Mouse (Mus musculus): Measurements from ENCODE around the gene Reg3d. TPM values are rescaled to one million over a fixed set of nuclear protein-coding genes. Genes with fewer than 3 reads are reported as not detected.
A peak's percentile ranks its signal among the peaks of the same experiment; 100 is the strongest.

The Reg3d gene
- polyA plus RNA-seq, 1 experiment from 2014 or later, result not detected

GRCm38 (mm10) chr6:78370357-78370756 is 8.3 kb downstream of the Reg3d start, which contains the start of gene Reg3b:
Gene Reg3b, plus strand, starts transcription at chr6:78370657.
- WGBS, result 59% methylated on average over 2 of the region's 2 CpGs
- no peak for TF ChIP-seq CTCF (IDR thresholded peaks at IDR 0.05; ENCODE audit: low read depth)
- TF ChIP-seq EP300 (optimal IDR thresholded peaks at IDR 0.05), result no peak
- DNase-seq (ENCODE audit: low spot score), result no peak

GRCm38 (mm10) chr6:78361971-78362563 is 16.6 kb downstream of the Reg3d start:
- Histone ChIP-seq H3K27ac (replicated peaks) (no peak overlapping the region), H3K9me3 (ENCODE audit: control insufficient read depth, low read length) (no peaks in the 10 kb centered on the region), H3K4me2 (replicated peaks; ENCODE audit: low read depth) (no peak overlapping the region), H3K36me3 (ENCODE audit: control insufficient read depth, insufficient read depth, low read length) (no peaks in the 10 kb centered on the region), H3K4me1 (replicated peaks; ENCODE audit: control insufficient read depth, insufficient read depth) (no peaks in the 10 kb centered on the region), H3K27me3 (ENCODE audit: control insufficient read depth, insufficient read depth, low read length) (no peaks in the 10 kb centered on the region), H3K4me3 (ENCODE audit: low read depth, low read length) (no peak overlapping the region), H3K9ac (ENCODE audit: low read length) (no peak overlapping the region)
- TF ChIP-seq CTCF (IDR thresholded peaks at IDR 0.05; ENCODE audit: low read depth) (no peak), EP300 (optimal IDR thresholded peaks at IDR 0.05) (no peak)
- no peak for DNase-seq (ENCODE audit: low spot score)
- no peak for ATAC-seq (ENCODE audit: low FRiP score, low TSS enrichment)
- WGBS, result 61% methylated on average over 2 of the region's 2 CpGs

More at GRCm38 (mm10) chr6:78370357-78370756, 8.3 kb downstream of the Reg3d start, which contains the start of gene Reg3b:
- no peak within 1 kb of the TSS for H3K27ac ChIP-seq (replicated peaks)
- H3K9ac ChIP-seq (ENCODE audit: low read length), result no peak within 1 kb of the TSS
- H3K4me2 ChIP-seq (replicated peaks; ENCODE audit: low read depth), result no peak within 1 kb of the TSS
- H3K4me3 ChIP-seq (ENCODE audit: low read depth, low read length), result no peak within 1 kb of the TSS
- no peaks in the 10 kb centered on the region for H3K9me3 ChIP-seq (ENCODE audit: control insufficient read depth, low read length)
- H3K4me1 ChIP-seq (replicated peaks; ENCODE audit: control insufficient read depth, insufficient read depth), result no peaks in the 10 kb centered on the region
- H3K27me3 ChIP-seq (ENCODE audit: control insufficient read depth, insufficient read depth, low read length), result no peaks in the 10 kb centered on the region
- no peak for ATAC-seq (ENCODE audit: low FRiP score, low TSS enrichment)
- H3K36me3 ChIP-seq (ENCODE audit: control insufficient read depth, insufficient read depth, low read length), result no peaks in the 10 kb centered on the region

- no peaks in the 10 kb centered on the region for H3K9me3 ChIP-seq (ENCODE audit: control insufficient read depth, low read length)
- H3K9ac ChIP-seq (ENCODE audit: low read length), result no peak overlapping the region
- H3K4me1 ChIP-seq (replicated peaks; ENCODE audit: control insufficient read depth, insufficient read depth), result no peaks in the 10 kb centered on the region
- no peaks in the 10 kb centered on the region for H3K36me3 ChIP-seq (ENCODE audit: control insufficient read depth, insufficient read depth, low read length)
- H3K4me2 ChIP-seq (replicated peaks; ENCODE audit: low read depth), result no peak overlapping the region
- no peak for TF ChIP-seq CTCF (IDR thresholded peaks at IDR 0.05; ENCODE audit: low read depth)
- no peak for TF ChIP-seq EP300 (optimal IDR thresholded peaks at IDR 0.05)
- H3K27me3 ChIP-seq (ENCODE audit: control insufficient read depth, insufficient read depth, low read length), result no peaks in the 10 kb centered on the region
- 62% methylated on average over 2 of the region's 2 CpGs for WGBS
- no peak overlapping the region for H3K4me3 ChIP-seq (ENCODE audit: low read depth, low read length)
- ATAC-seq (ENCODE audit: low FRiP score, low TSS enrichment) (no peak), DNase-seq (ENCODE audit: low spot score) (no peak)
- H3K27ac ChIP-seq (replicated peaks), result no peak overlapping the region
These were observed 37.0 kb downstream of the Reg3d start for GRCm38 (mm10) chr6:78341689-78342088.

- TF ChIP-seq EP300 (optimal IDR thresholded peaks at IDR 0.05) (no peak), CTCF (IDR thresholded peaks at IDR 0.05; ENCODE audit: low read depth) (no peak)
- H3K27ac ChIP-seq (replicated peaks), result no peak overlapping the region
- no peak for DNase-seq (ENCODE audit: low spot score)
- H3K9me3 ChIP-seq (ENCODE audit: control insufficient read depth, low read length), result no peaks in the 10 kb centered on the region
- no peak overlapping the region for H3K4me2 ChIP-seq (replicated peaks; ENCODE audit: low read depth)
- no peak overlapping the region for H3K9ac ChIP-seq (ENCODE audit: low read length)
- H3K4me3 ChIP-seq (ENCODE audit: low read depth, low read length), result no peak overlapping the region
- H3K4me1 ChIP-seq (replicated peaks; ENCODE audit: control insufficient read depth, insufficient read depth), result no peaks in the 10 kb centered on the region
- no peak for ATAC-seq (ENCODE audit: low FRiP score, low TSS enrichment)
- H3K36me3 ChIP-seq (ENCODE audit: control insufficient read depth, insufficient read depth, low read length), result no peaks in the 10 kb centered on the region
- H3K27me3 ChIP-seq (ENCODE audit: control insufficient read depth, insufficient read depth, low read length), result no peaks in the 10 kb centered on the region
These were observed 38.4 kb downstream of the Reg3d start for GRCm38 (mm10) chr6:78340296-78340695.

- Histone ChIP-seq H3K36me3 (ENCODE audit: control insufficient read depth, insufficient read depth, low read length) (no peaks in the 10 kb centered on the region), H3K4me3 (ENCODE audit: low read depth, low read length) (no peak overlapping the region), H3K27ac (replicated peaks) (no peak overlapping the region), H3K9me3 (ENCODE audit: control insufficient read depth, low read length) (no peaks in the 10 kb centered on the region), H3K4me1 (replicated peaks; ENCODE audit: control insufficient read depth, insufficient read depth) (no peaks in the 10 kb centered on the region), H3K9ac (ENCODE audit: low read length) (no peak overlapping the region), H3K4me2 (replicated peaks; ENCODE audit: low read depth) (no peak overlapping the region), H3K27me3 (ENCODE audit: control insufficient read depth, insufficient read depth, low read length) (no peaks in the 10 kb centered on the region)
- 23% methylated on average over 7 of the region's 7 CpGs for WGBS
- DNase-seq (ENCODE audit: low spot score) (peak; percentile 14), ATAC-seq (ENCODE audit: low FRiP score, low TSS enrichment) (no peak)
- peak; percentile 72 for TF ChIP-seq CTCF (IDR thresholded peaks at IDR 0.05; ENCODE audit: low read depth)
- no peak for TF ChIP-seq EP300 (optimal IDR thresholded peaks at IDR 0.05)
These were observed 46.6 kb downstream of the Reg3d start for GRCm38 (mm10) chr6:78331919-78332569.

GRCm38 (mm10) chr6:78329166-78329565 is 49.5 kb downstream of the Reg3d start:
- Histone ChIP-seq H3K4me1 (replicated peaks; ENCODE audit: control insufficient read depth, insufficient read depth) (no peaks in the 10 kb centered on the region), H3K4me3 (ENCODE audit: low read depth, low read length) (no peak overlapping the region), H3K27ac (replicated peaks) (no peak overlapping the region), H3K36me3 (ENCODE audit: control insufficient read depth, insufficient read depth, low read length) (no peaks in the 10 kb centered on the region), H3K27me3 (ENCODE audit: control insufficient read depth, insufficient read depth, low read length) (no peaks in the 10 kb centered on the region), H3K4me2 (replicated peaks; ENCODE audit: low read depth) (no peak overlapping the region), H3K9me3 (ENCODE audit: control insufficient read depth, low read length) (no peaks in the 10 kb centered on the region), H3K9ac (ENCODE audit: low read length) (no peak overlapping the region)
- TF ChIP-seq CTCF (IDR thresholded peaks at IDR 0.05; ENCODE audit: low read depth), result no peak
- no peak for TF ChIP-seq EP300 (optimal IDR thresholded peaks at IDR 0.05)
- no peak for DNase-seq (ENCODE audit: low spot score)
- 56% methylated on average over 2 of the region's 2 CpGs for WGBS
- ATAC-seq (ENCODE audit: low FRiP score, low TSS enrichment), result no peak
